Mouse (Mus musculus): ENCODE results near the gene Irf4.

DNA sequence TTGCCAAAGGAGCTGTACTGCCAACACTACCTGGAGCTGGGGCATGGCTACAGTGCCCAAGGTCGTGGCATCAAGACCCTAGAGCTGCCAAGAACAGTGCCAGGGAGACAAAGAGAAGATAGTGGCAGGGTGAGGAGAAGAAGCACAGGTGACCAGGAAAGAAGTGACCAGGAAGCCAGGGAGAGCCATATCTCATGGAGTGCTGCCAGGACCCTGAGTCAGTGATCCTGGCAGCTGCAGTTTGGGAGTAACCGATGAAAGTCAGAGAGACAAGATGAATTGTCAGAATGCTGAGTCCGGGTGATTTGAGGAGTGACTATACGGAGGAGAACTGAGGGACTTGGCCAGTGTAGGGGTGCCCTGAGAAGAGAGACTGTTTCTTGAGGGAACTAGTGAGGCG, 44.6 kb downstream of the Irf4 start:
- TF ChIP-seq CTCF (IDR thresholded peaks at IDR 0.05; ENCODE audit: low read depth): no peak
- TF ChIP-seq EP300 (IDR thresholded peaks at IDR 0.05; ENCODE audit: low read depth): no peak
